Mouse (Mus musculus): ENCODE measurements at regions not wholly inside any gene's neighbourhood (a gene's known extent, or its start where the extent isn't known, plus 50 kb on each side); places are given as distances from the start of the nearest gene placed in this dataset.
A peak's percentile ranks its signal among the peaks of the same experiment; 100 is the strongest.

GRCm38 (mm10) chr10:46718349-46719087 is 1140.9 kb downstream of the Hace1 start:
- no peak for DNase-seq (ENCODE audit: low spot score)
- WGBS = 58% methylated on average over 2 of the region's 2 CpGs

GRCm38 (mm10) chr10:46719088-46719469 is 1141.5 kb downstream of the Hace1 start:
- DNase-seq (ENCODE audit: low spot score) (no peak), ATAC-seq (ENCODE audit: low FRiP score) (peak; percentile 65)
- no peak overlapping the region for H3K4me3 ChIP-seq (ENCODE audit: low read depth, low read length)
- no peaks in the 10 kb centered on the region for H3K4me1 ChIP-seq (replicated peaks; ENCODE audit: control insufficient read depth, insufficient read depth, low read length)
- H3K27ac ChIP-seq (ENCODE audit: low read depth, low read length) = no peak overlapping the region
- H3K36me3 ChIP-seq (ENCODE audit: control insufficient read depth, insufficient read depth, low read length) = no peaks in the 10 kb centered on the region
- no peaks in the 10 kb centered on the region for H3K9me3 ChIP-seq (ENCODE audit: control insufficient read depth, low read length)
- H3K27me3 ChIP-seq (ENCODE audit: control insufficient read depth, insufficient read depth, low read length) = no peaks in the 10 kb centered on the region
- no peak overlapping the region for H3K9ac ChIP-seq (ENCODE audit: low read depth, low read length)
- H3K4me2 ChIP-seq (replicated peaks; ENCODE audit: low read depth, low read length) = no peak overlapping the region
- 82% methylated on average over 2 of the region's 2 CpGs for WGBS

More at GRCm38 (mm10) chr10:46718349-46719087, 1140.9 kb downstream of the Hace1 start:
- H3K27ac ChIP-seq (ENCODE audit: low read depth, low read length) = no peak overlapping the region
- H3K4me1 ChIP-seq (replicated peaks; ENCODE audit: control insufficient read depth, insufficient read depth, low read length) = no peaks in the 10 kb centered on the region
- no peaks in the 10 kb centered on the region for H3K36me3 ChIP-seq (ENCODE audit: control insufficient read depth, insufficient read depth, low read length)
- ATAC-seq (ENCODE audit: low FRiP score) = peak; percentile 77; the same call in 1 of the 2 replicates
- no peak overlapping the region for H3K9ac ChIP-seq (ENCODE audit: low read depth, low read length)
- no peak overlapping the region for H3K4me3 ChIP-seq (ENCODE audit: low read depth, low read length)
- no peak overlapping the region for H3K4me2 ChIP-seq (replicated peaks; ENCODE audit: low read depth, low read length)
- H3K27me3 ChIP-seq (ENCODE audit: control insufficient read depth, insufficient read depth, low read length) = no peaks in the 10 kb centered on the region
- no peaks in the 10 kb centered on the region for H3K9me3 ChIP-seq (ENCODE audit: control insufficient read depth, low read length)

- Histone ChIP-seq H3K4me3 (ENCODE audit: low read depth, low read length) (no peak overlapping the region), H3K9ac (ENCODE audit: low read depth, low read length) (no peak overlapping the region), H3K27ac (ENCODE audit: low read depth, low read length) (no peak overlapping the region), H3K4me2 (replicated peaks; ENCODE audit: low read depth, low read length) (no peak overlapping the region), H3K4me1 (replicated peaks; ENCODE audit: control insufficient read depth, insufficient read depth, low read length) (no peaks in the 10 kb centered on the region), H3K27me3 (ENCODE audit: control insufficient read depth, insufficient read depth, low read length) (no peaks in the 10 kb centered on the region), H3K9me3 (ENCODE audit: control insufficient read depth, low read length) (no peaks in the 10 kb centered on the region), H3K36me3 (ENCODE audit: control insufficient read depth, insufficient read depth, low read length) (no peaks in the 10 kb centered on the region)
- 77% methylated on average over 2 of the region's 2 CpGs for WGBS
- no peak for DNase-seq (ENCODE audit: low spot score)
- no peak for ATAC-seq (ENCODE audit: low FRiP score)
Measured at GRCm38 (mm10) chr10:46723666-46724065, 1146.0 kb downstream of the Hace1 start.

- no peaks in the 10 kb centered on the region for H3K36me3 ChIP-seq (ENCODE audit: control insufficient read depth, insufficient read depth, low read length)
- no peak for ATAC-seq (ENCODE audit: low FRiP score)
- H3K9me3 ChIP-seq (ENCODE audit: control insufficient read depth, low read length) = no peaks in the 10 kb centered on the region
- 71% methylated on average over 1 of the region's 1 CpGs for WGBS
- H3K4me2 ChIP-seq (replicated peaks; ENCODE audit: low read depth, low read length) = no peak overlapping the region
- H3K4me1 ChIP-seq (replicated peaks; ENCODE audit: control insufficient read depth, insufficient read depth, low read length) = no peaks in the 10 kb centered on the region
- H3K9ac ChIP-seq (ENCODE audit: low read depth, low read length) = no peak overlapping the region
- no peak for DNase-seq (ENCODE audit: low spot score)
- no peak overlapping the region for H3K27ac ChIP-seq (ENCODE audit: low read depth, low read length)
- no peaks in the 10 kb centered on the region for H3K27me3 ChIP-seq (ENCODE audit: control insufficient read depth, insufficient read depth, low read length)
- no peak overlapping the region for H3K4me3 ChIP-seq (ENCODE audit: low read depth, low read length)
Measured at GRCm38 (mm10) chr10:46730601-46731000, 1153.0 kb downstream of the Hace1 start.

- ATAC-seq (ENCODE audit: low FRiP score) = no peak
- H3K27me3 ChIP-seq (ENCODE audit: control insufficient read depth, insufficient read depth, low read length) = no peaks in the 10 kb centered on the region
- 21% methylated on average over 2 of the region's 2 CpGs for WGBS
Measured at GRCm38 (mm10) chr10:46733760-46734265, 1156.2 kb downstream of the Hace1 start.

GRCm38 (mm10) chr10:46741098-46741497 is 1163.5 kb downstream of the Hace1 start:
- Histone ChIP-seq H3K4me1 (replicated peaks; ENCODE audit: control insufficient read depth, insufficient read depth, low read length) (no peaks in the 10 kb centered on the region), H3K27me3 (ENCODE audit: control insufficient read depth, insufficient read depth, low read length) (no peaks in the 10 kb centered on the region), H3K36me3 (ENCODE audit: control insufficient read depth, insufficient read depth, low read length) (no peaks in the 10 kb centered on the region), H3K4me3 (ENCODE audit: low read depth, low read length) (no peak overlapping the region), H3K4me2 (replicated peaks; ENCODE audit: low read depth, low read length) (no peak overlapping the region), H3K27ac (ENCODE audit: low read depth, low read length) (no peak overlapping the region), H3K9me3 (ENCODE audit: control insufficient read depth, low read length) (no peaks in the 10 kb centered on the region), H3K9ac (ENCODE audit: low read depth, low read length) (no peak overlapping the region)
- DNase-seq (ENCODE audit: low spot score) = no peak
- ATAC-seq (ENCODE audit: low FRiP score) = no peak
- 81% methylated on average over 3 of the region's 3 CpGs for whole genome bisulfite sequencing

More at GRCm38 (mm10) chr10:46733760-46734265, 1156.2 kb downstream of the Hace1 start:
- no peak overlapping the region for H3K27ac ChIP-seq (ENCODE audit: low read depth, low read length)
- H3K4me1 ChIP-seq (replicated peaks; ENCODE audit: control insufficient read depth, insufficient read depth, low read length) = no peaks in the 10 kb centered on the region
- H3K9me3 ChIP-seq (ENCODE audit: control insufficient read depth, low read length) = no peaks in the 10 kb centered on the region
- H3K9ac ChIP-seq (ENCODE audit: low read depth, low read length) = no peak overlapping the region
- no peak overlapping the region for H3K4me3 ChIP-seq (ENCODE audit: low read depth, low read length)
- DNase-seq (ENCODE audit: low spot score) = no peak
- H3K4me2 ChIP-seq (replicated peaks; ENCODE audit: low read depth, low read length) = no peak overlapping the region
- H3K36me3 ChIP-seq (ENCODE audit: control insufficient read depth, insufficient read depth, low read length) = no peaks in the 10 kb centered on the region

- ATAC-seq (ENCODE audit: low FRiP score) (no peak), DNase-seq (ENCODE audit: low spot score) (no peak)
- Histone ChIP-seq H3K27ac (ENCODE audit: low read depth, low read length) (no peak overlapping the region), H3K36me3 (ENCODE audit: control insufficient read depth, insufficient read depth, low read length) (no peaks in the 10 kb centered on the region), H3K9ac (ENCODE audit: low read depth, low read length) (no peak overlapping the region), H3K4me2 (replicated peaks; ENCODE audit: low read depth, low read length) (no peak overlapping the region), H3K4me3 (ENCODE audit: low read depth, low read length) (no peak overlapping the region), H3K27me3 (ENCODE audit: control insufficient read depth, insufficient read depth, low read length) (no peaks in the 10 kb centered on the region), H3K4me1 (replicated peaks; ENCODE audit: control insufficient read depth, insufficient read depth, low read length) (no peaks in the 10 kb centered on the region), H3K9me3 (ENCODE audit: control insufficient read depth, low read length) (no peaks in the 10 kb centered on the region)
- WGBS = 89% methylated on average over 3 of the region's 3 CpGs
Measured at GRCm38 (mm10) chr10:46742131-46742530, 1164.5 kb downstream of the Hace1 start.

- Histone ChIP-seq H3K9me3 (ENCODE audit: control insufficient read depth, low read length) (no peaks in the 10 kb centered on the region), H3K36me3 (ENCODE audit: control insufficient read depth, insufficient read depth, low read length) (no peaks in the 10 kb centered on the region), H3K9ac (ENCODE audit: low read depth, low read length) (no peak overlapping the region), H3K4me3 (ENCODE audit: low read depth, low read length) (no peak overlapping the region), H3K27ac (ENCODE audit: low read depth, low read length) (no peak overlapping the region), H3K27me3 (ENCODE audit: control insufficient read depth, insufficient read depth, low read length) (no peaks in the 10 kb centered on the region), H3K4me2 (replicated peaks; ENCODE audit: low read depth, low read length) (no peak overlapping the region), H3K4me1 (replicated peaks; ENCODE audit: control insufficient read depth, insufficient read depth, low read length) (no peaks in the 10 kb centered on the region)
- ATAC-seq (ENCODE audit: low FRiP score) (no peak), DNase-seq (ENCODE audit: low spot score) (no peak)
- 80% methylated on average over 1 of the region's 1 CpGs for WGBS
Measured at GRCm38 (mm10) chr10:46760923-46761322, 1183.3 kb downstream of the Hace1 start.

- no peaks in the 10 kb centered on the region for H3K36me3 ChIP-seq (ENCODE audit: control insufficient read depth, insufficient read depth, low read length)
- H3K4me2 ChIP-seq (replicated peaks; ENCODE audit: low read depth, low read length) = no peak overlapping the region
- H3K27ac ChIP-seq (ENCODE audit: low read depth, low read length) = no peak overlapping the region
Measured at GRCm38 (mm10) chr10:46778729-46779128, 1201.1 kb downstream of the Hace1 start.

More at GRCm38 (mm10) chr10:46778729-46779128, 1201.1 kb downstream of the Hace1 start:
- WGBS = 65% methylated on average over 2 of the region's 2 CpGs
- no peak overlapping the region for H3K4me3 ChIP-seq (ENCODE audit: low read depth, low read length)
- H3K4me1 ChIP-seq (replicated peaks; ENCODE audit: control insufficient read depth, insufficient read depth, low read length) = no peaks in the 10 kb centered on the region
- H3K27me3 ChIP-seq (ENCODE audit: control insufficient read depth, insufficient read depth, low read length) = no peaks in the 10 kb centered on the region
- no peak overlapping the region for H3K9ac ChIP-seq (ENCODE audit: low read depth, low read length)
- no peak for ATAC-seq (ENCODE audit: low FRiP score)
- DNase-seq (ENCODE audit: low spot score) = no peak
- no peaks in the 10 kb centered on the region for H3K9me3 ChIP-seq (ENCODE audit: control insufficient read depth, low read length)
